Mouse (Mus musculus): ENCODE measurements around the gene Ankrd36. TPM values are rescaled to one million over a fixed set of nuclear protein-coding genes. Genes with fewer than 3 reads are reported as not detected.

Ankrd36 gene
- polyA plus RNA-seq, 1 experiment from 2014 or later, result not detected

- no peak overlapping the region for H3K9ac ChIP-seq
- no peak for ATAC-seq (ENCODE audit: insufficient number of reproducible peaks, low FRiP score, low TSS enrichment, low read depth)
- H3K36me3 ChIP-seq, result no peaks in the 10 kb centered on the region
- WGBS, result 74% methylated on average over 3 of the region's 3 CpGs
- no peaks in the 10 kb centered on the region for H3K4me1 ChIP-seq
- no peaks in the 10 kb centered on the region for H3K9me3 ChIP-seq
- no peak overlapping the region for H3K4me3 ChIP-seq
- no peaks in the 10 kb centered on the region for H3K27me3 ChIP-seq
- H3K4me2 ChIP-seq, result no peak overlapping the region
- H3K27ac ChIP-seq, result no peak overlapping the region
Observed at GRCm38 (mm10) chr11:5560273-5560672, 9.2 kb upstream of the Ankrd36 start.

DNA sequence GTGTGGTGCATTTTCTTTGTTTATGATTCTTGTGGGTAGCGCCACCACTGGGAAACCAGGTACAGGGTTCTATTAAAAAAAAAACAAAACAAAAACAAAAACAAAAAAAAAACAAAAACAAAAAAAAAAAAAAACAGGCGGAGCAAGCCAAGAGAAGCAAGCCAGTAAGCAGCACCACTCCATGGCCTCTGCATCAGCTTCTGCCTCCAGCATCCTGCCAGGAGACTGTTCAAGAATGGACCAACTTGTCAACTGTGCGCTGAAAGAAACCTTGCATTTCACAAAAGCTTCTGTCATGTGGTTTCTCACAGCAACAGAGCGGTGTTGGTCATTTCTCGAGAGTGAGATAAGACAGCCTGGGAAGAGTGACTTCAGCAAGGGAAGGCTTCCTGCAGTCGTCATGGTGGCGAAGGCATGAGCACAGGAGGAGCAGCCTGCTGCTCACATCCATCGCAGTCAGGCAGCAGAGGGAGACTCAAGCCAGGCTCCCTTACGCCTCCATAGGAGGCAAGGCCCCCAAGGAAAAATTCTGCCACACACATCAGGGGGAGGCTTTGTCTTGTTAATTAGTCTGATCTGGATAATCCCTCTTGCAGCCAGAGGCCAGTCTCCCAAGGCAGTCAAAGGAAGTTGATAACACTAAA is 6.7 kb upstream of the Ankrd36 start:
- WGBS, result 43% methylated on average over 9 of the region's 9 CpGs
- no peak overlapping the region for H3K27ac ChIP-seq
- no peak overlapping the region for H3K4me2 ChIP-seq
- ATAC-seq (ENCODE audit: insufficient number of reproducible peaks, low FRiP score, low TSS enrichment, low read depth), result no peak
- no peaks in the 10 kb centered on the region for H3K36me3 ChIP-seq
- H3K9me3 ChIP-seq, result no peaks in the 10 kb centered on the region
- H3K27me3 ChIP-seq, result no peaks in the 10 kb centered on the region
- no peak overlapping the region for H3K9ac ChIP-seq
- H3K4me1 ChIP-seq, result no peaks in the 10 kb centered on the region
- H3K4me3 ChIP-seq, result no peak overlapping the region

DNA sequence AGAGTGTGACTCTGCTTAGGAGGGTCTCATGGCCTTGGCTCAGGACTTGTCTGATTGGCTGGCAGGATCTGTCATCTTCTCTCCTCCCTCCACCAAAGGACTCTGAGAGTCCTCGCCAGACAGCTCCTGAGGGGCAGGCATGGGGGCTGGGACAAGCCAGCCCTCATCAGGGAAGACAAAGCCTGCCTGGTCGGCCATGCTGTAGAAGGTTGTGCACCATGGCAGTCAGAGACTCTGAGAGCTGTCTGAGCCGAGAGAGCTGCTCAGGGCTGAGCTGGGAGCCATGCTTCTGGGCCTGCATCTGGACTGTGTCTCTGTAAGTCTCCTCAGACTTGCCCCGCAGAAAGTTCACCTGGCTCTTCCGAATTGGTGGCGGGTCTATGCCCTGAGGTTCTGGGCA is 5.6 kb upstream of the Ankrd36 start:
- H3K4me2 ChIP-seq, result no peak overlapping the region
- no peak overlapping the region for H3K4me3 ChIP-seq
- H3K27me3 ChIP-seq, result no peaks in the 10 kb centered on the region
- H3K27ac ChIP-seq, result no peak overlapping the region
- 70% methylated on average over 6 of the region's 6 CpGs for WGBS
- H3K9me3 ChIP-seq, result no peaks in the 10 kb centered on the region
- no peak overlapping the region for H3K9ac ChIP-seq
- no peaks in the 10 kb centered on the region for H3K36me3 ChIP-seq
- ATAC-seq (ENCODE audit: insufficient number of reproducible peaks, low FRiP score, low TSS enrichment, low read depth), result no peak
- H3K4me1 ChIP-seq, result no peaks in the 10 kb centered on the region

DNA sequence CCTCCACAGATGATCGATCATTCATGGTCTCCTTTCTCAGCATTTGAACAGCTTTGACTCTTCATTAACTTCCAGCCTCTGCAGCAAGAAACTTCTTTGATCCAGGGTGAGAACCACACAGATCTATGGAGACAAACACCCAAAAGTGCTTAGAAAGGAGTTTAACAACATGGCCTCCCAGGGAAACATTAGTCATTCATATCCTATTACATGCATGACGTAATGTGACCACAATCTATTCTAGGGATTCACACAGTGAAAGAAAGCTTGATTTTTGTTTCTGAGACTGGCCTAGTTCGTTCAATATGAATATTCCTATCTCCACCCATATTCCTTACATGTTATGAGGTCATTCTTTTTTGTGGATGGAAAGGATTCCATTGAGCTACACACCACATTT is 3.9 kb upstream of the Ankrd36 start:
- H3K36me3 ChIP-seq, result no peaks in the 10 kb centered on the region
- H3K9ac ChIP-seq, result no peak overlapping the region
- no peaks in the 10 kb centered on the region for H3K4me1 ChIP-seq
- H3K9me3 ChIP-seq, result no peaks in the 10 kb centered on the region
- no peaks in the 10 kb centered on the region for H3K27me3 ChIP-seq
- no peak for ATAC-seq (ENCODE audit: insufficient number of reproducible peaks, low FRiP score, low TSS enrichment, low read depth)
- 82% methylated on average over 3 of the region's 3 CpGs for WGBS
- H3K4me3 ChIP-seq, result no peak overlapping the region
- no peak overlapping the region for H3K27ac ChIP-seq
- no peak overlapping the region for H3K4me2 ChIP-seq

GRCm38 (mm10) chr11:5566506-5566905 is 3.0 kb upstream of the Ankrd36 start:
- no peaks in the 10 kb centered on the region for H3K27me3 ChIP-seq
- no peaks in the 10 kb centered on the region for H3K9me3 ChIP-seq
- H3K9ac ChIP-seq, result no peak overlapping the region
- H3K4me2 ChIP-seq, result no peak overlapping the region
- no peaks in the 10 kb centered on the region for H3K4me1 ChIP-seq
- H3K4me3 ChIP-seq, result no peak overlapping the region
- H3K36me3 ChIP-seq, result no peaks in the 10 kb centered on the region
- H3K27ac ChIP-seq, result no peak overlapping the region
- WGBS, result 61% methylated on average over 2 of the region's 2 CpGs
- no peak for ATAC-seq (ENCODE audit: insufficient number of reproducible peaks, low FRiP score, low TSS enrichment, low read depth)

- Histone ChIP-seq H3K4me1 (no peaks in the 10 kb centered on the region), H3K27ac (no peak overlapping the region), H3K9ac (no peak overlapping the region), H3K36me3 (no peaks in the 10 kb centered on the region), H3K4me2 (no peak overlapping the region), H3K27me3 (no peaks in the 10 kb centered on the region), H3K4me3 (no peak overlapping the region), H3K9me3 (no peaks in the 10 kb centered on the region)
- no peak for ATAC-seq (ENCODE audit: insufficient number of reproducible peaks, low FRiP score, low TSS enrichment, low read depth)
- WGBS, result 96% methylated on average over 6 of the region's 6 CpGs
Observed at GRCm38 (mm10) chr11:5567654-5568053, 1.8 kb upstream of the Ankrd36 start.

GRCm38 (mm10) chr11:5568082-5568481 is 1.4 kb upstream of the Ankrd36 start:
- H3K9me3 ChIP-seq, result no peaks in the 10 kb centered on the region
- no peak overlapping the region for H3K27ac ChIP-seq
- no peaks in the 10 kb centered on the region for H3K4me1 ChIP-seq
- no peaks in the 10 kb centered on the region for H3K27me3 ChIP-seq
- WGBS, result 93% methylated on average over 5 of the region's 5 CpGs
- no peak overlapping the region for H3K4me3 ChIP-seq
- no peak for ATAC-seq (ENCODE audit: insufficient number of reproducible peaks, low FRiP score, low TSS enrichment, low read depth)
- no peak overlapping the region for H3K9ac ChIP-seq
- H3K36me3 ChIP-seq, result no peaks in the 10 kb centered on the region
- no peak overlapping the region for H3K4me2 ChIP-seq

DNA sequence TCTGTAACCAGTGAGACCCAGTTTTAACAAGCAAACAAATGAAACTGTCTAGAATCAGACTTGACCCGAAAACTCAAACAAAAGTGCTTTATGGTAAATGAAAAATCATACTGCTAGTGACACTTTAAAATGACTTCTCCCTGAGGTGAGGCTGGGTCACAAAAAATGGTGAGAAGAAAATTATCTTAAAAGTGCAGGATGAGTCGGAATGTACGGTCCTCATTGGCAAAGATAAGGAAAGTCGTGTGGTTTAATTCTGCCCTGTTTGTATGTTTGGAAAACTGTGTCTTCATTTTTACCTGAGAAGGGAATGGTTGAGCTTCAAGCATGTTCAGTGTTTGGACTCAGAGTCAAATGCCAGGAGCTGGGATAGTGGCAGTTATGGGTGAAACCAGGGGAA is 2.4 kb downstream of the Ankrd36 start:
- Histone ChIP-seq H3K27me3 (no peaks in the 10 kb centered on the region), H3K27ac (no peak overlapping the region), H3K9me3 (no peaks in the 10 kb centered on the region), H3K4me3 (no peak overlapping the region), H3K4me2 (no peak overlapping the region), H3K4me1 (no peaks in the 10 kb centered on the region), H3K9ac (no peak overlapping the region), H3K36me3 (no peaks in the 10 kb centered on the region)
- no peak for ATAC-seq (ENCODE audit: insufficient number of reproducible peaks, low FRiP score, low TSS enrichment, low read depth)
- WGBS, result 86% methylated on average over 4 of the region's 4 CpGs

DNA sequence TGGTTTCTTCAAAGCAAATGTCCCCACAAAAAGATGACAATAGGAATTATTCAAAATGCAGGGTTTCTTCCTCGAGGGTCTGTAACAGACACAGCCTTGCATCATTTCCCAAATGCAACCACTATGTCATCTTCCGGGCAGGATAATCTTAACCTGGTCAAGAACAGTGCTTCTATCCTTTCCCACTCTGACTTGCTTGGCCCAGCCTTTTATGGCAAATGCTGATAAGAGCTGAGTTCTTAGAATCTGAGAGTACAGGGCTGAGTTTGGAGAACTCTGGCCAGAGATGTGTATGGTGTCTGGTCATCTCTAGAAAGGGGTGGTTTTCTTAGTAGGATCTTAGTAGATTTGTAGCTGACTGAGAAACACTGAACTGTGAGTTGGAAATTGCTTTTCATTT is 4.3 kb downstream of the Ankrd36 start:
- Histone ChIP-seq H3K9me3 (no peaks in the 10 kb centered on the region), H3K27me3 (no peaks in the 10 kb centered on the region), H3K4me1 (no peaks in the 10 kb centered on the region), H3K36me3 (no peaks in the 10 kb centered on the region), H3K27ac (no peak overlapping the region), H3K9ac (no peak overlapping the region), H3K4me3 (no peak overlapping the region), H3K4me2 (no peak overlapping the region)
- ATAC-seq (ENCODE audit: insufficient number of reproducible peaks, low FRiP score, low TSS enrichment, low read depth), result no peak
- WGBS, result 87% methylated on average over 2 of the region's 2 CpGs

DNA sequence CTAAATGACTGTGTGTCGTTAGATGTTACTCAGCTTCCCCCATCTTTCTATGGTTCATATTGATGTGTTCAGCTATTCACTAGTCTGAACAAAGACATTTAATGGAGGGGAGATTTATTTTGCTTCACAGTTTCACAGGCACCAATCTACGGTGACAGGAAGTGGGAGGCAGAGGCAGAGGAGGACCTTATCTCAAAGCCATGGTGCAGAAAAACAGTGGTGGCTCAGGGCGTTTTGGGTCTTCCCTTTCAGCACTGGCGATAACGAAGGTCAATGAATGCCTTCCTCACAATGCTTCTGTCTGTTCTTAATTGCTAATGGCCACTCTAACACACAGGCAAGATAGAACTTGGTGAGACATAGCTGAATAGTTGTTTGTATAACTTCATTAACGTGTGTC is 5.6 kb downstream of the Ankrd36 start:
- H3K4me3 ChIP-seq, result no peak overlapping the region
- no peaks in the 10 kb centered on the region for H3K4me1 ChIP-seq
- no peak overlapping the region for H3K27ac ChIP-seq
- no peaks in the 10 kb centered on the region for H3K27me3 ChIP-seq
- H3K4me2 ChIP-seq, result no peak overlapping the region
- no peaks in the 10 kb centered on the region for H3K9me3 ChIP-seq
- no peaks in the 10 kb centered on the region for H3K36me3 ChIP-seq
- WGBS, result 76% methylated on average over 6 of the region's 6 CpGs
- no peak overlapping the region for H3K9ac ChIP-seq
- no peak for ATAC-seq (ENCODE audit: insufficient number of reproducible peaks, low FRiP score, low TSS enrichment, low read depth)

- Histone ChIP-seq H3K27ac (no peak overlapping the region), H3K36me3 (no peaks in the 10 kb centered on the region), H3K9me3 (no peaks in the 10 kb centered on the region), H3K4me2 (no peak overlapping the region), H3K4me3 (no peak overlapping the region), H3K27me3 (no peaks in the 10 kb centered on the region), H3K4me1 (0 out of 2 replicates have a peak, but pooled peaks cover 3% of the 10 kb centered on the region), H3K9ac (no peak overlapping the region)
- no peak for ATAC-seq (ENCODE audit: insufficient number of reproducible peaks, low FRiP score, low TSS enrichment, low read depth)
- 48% methylated on average over 6 of the region's 6 CpGs for WGBS
Observed at GRCm38 (mm10) chr11:5592336-5592735, 22.9 kb downstream of the Ankrd36 start.

DNA sequence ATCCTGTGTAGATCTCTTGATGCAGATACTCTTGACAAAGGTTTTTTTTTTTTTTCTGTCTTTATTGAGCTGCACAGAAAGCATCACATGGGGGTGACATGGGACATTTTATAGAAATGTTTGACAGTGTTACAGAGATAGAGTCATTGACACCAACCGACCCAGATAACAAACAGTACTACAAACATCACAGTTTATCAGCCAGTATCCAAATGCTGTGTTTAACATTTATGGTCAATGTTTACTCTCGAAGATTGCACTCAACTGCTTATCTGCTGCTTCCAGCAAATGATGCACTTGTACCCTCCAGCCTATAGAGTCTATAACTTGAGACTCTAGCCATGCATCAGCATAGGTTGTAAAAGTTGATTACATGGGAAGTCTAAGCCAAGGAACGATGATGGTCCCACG is 25.9 kb downstream of the Ankrd36 start:
- Histone ChIP-seq H3K27ac (no peak overlapping the region), H3K9me3 (no peaks in the 10 kb centered on the region), H3K36me3 (no peaks in the 10 kb centered on the region), H3K4me3 (no peak overlapping the region), H3K27me3 (no peaks in the 10 kb centered on the region), H3K4me1 (0 out of 2 replicates have a peak, but pooled peaks cover 3% of the 10 kb centered on the region), H3K9ac (no peak overlapping the region), H3K4me2 (no peak overlapping the region)
- WGBS, result 76% methylated on average over 4 of the region's 4 CpGs
- no peak for ATAC-seq (ENCODE audit: insufficient number of reproducible peaks, low FRiP score, low TSS enrichment, low read depth)

DNA sequence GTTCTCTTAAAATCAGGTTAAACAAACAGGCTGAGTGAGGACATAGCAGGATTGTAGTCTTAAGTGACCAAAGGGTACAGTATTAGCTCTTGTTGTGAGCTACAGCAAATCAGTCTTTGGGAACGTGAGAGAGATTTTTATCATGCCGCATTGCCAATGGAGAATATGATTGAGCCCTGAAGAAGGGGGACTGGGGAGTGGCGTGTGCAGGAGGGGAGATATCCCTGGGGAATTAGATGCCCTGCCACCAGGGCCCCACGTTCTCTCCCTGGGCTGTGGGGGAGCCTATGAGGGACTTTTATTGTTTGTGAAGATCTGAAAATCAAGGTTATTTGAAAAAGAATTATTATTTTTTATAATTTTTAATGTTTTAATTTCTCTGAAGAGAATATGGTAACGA is 26.3 kb downstream of the Ankrd36 start:
- Histone ChIP-seq H3K9ac (no peak overlapping the region), H3K9me3 (no peaks in the 10 kb centered on the region), H3K4me3 (no peak overlapping the region), H3K36me3 (no peaks in the 10 kb centered on the region), H3K27me3 (no peaks in the 10 kb centered on the region), H3K4me2 (no peak overlapping the region), H3K27ac (no peak overlapping the region), H3K4me1 (0 out of 2 replicates have a peak, but pooled peaks cover 3% of the 10 kb centered on the region)
- WGBS, result 82% methylated on average over 5 of the region's 5 CpGs
- no peak for ATAC-seq (ENCODE audit: insufficient number of reproducible peaks, low FRiP score, low TSS enrichment, low read depth)

All from limb, embryonic 15.5 days (tissue).